In the genomic region with DNA sequence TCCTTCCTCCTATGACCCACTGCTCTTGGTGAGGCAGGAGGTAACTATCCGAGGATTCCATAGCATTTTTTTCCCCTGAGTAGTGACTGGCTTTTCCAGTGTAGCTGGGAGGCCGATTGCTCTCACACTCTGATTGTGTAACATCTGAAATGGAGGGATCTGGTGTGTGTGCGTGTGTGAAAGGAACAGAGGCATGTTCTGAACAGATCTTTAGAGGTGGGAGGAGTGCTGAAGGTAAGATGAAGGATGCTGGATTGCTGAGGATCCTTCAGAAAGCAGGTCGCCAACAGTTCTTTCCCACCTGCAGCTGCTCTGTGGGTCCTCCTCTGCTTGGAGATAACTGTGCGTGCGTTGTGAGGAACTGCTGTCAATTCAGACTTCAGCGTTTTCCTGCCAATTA, we compare ENCODE assay signal across 8 mouse cellular contexts. TPM values are rescaled to one million over a fixed set of nuclear protein-coding genes. Genes with fewer than 3 reads are reported as not detected.
DNase-seq lines count a peak whose midpoint lies in the region; ATAC-seq and TF ChIP-seq lines count a peak whose summit lies in the region.

No protein-coding gene starts in this region.

- ATAC-seq in common myeloid progenitor, adult 5-6 weeks (replicated peaks; ENCODE audit: low read depth, poor library complexity, severe bottlenecking) = peak; percentile 16
- no peak; the same call in 1 of the 2 replicates for ATAC-seq in hindbrain, embryonic 12.5 days (ENCODE audit: low FRiP score)
- peak; percentile 23 for ATAC-seq in stomach, postnatal 0 days (ENCODE audit: low FRiP score, low TSS enrichment)

- no peak for TF ChIP-seq CTCF in stomach, postnatal 0 days (IDR thresholded peaks at IDR 0.05; ENCODE audit: low read depth)

- no peak for TF ChIP-seq EP300 in stomach, postnatal 0 days (optimal IDR thresholded peaks at IDR 0.05)

- no peaks in the 10 kb centered on the region for H3K27me3 ChIP-seq in hindbrain, embryonic 12.5 days
- no peaks in the 10 kb centered on the region for H3K27me3 ChIP-seq in stomach, postnatal 0 days (ENCODE audit: control insufficient read depth, insufficient read depth, low read length)

- peak overlapping the region; percentile 89 for H3K4me3 ChIP-seq in hindbrain, embryonic 12.5 days
- peak overlapping the region; percentile 82 for H3K4me3 ChIP-seq in stomach, postnatal 0 days (ENCODE audit: low read depth, low read length)

- WGBS in hindbrain, embryonic 12.5 days = 6% methylated on average over 7 of the region's 7 CpGs
- 3% methylated on average over 7 of the region's 7 CpGs for WGBS in stomach, postnatal 0 days

- H3K9me3 ChIP-seq in hindbrain, embryonic 12.5 days (replicated peaks) = no peaks in the 10 kb centered on the region
- no peaks in the 10 kb centered on the region for H3K9me3 ChIP-seq in stomach, postnatal 0 days (ENCODE audit: control insufficient read depth, low read length)

- H3K9ac ChIP-seq in hindbrain, embryonic 12.5 days = peak overlapping the region; percentile 99
- H3K9ac ChIP-seq in stomach, postnatal 0 days (ENCODE audit: low read length) = peak overlapping the region; percentile 56

- no peaks in the 10 kb centered on the region for H3K36me3 ChIP-seq in hindbrain, embryonic 12.5 days
- H3K36me3 ChIP-seq in stomach, postnatal 0 days (ENCODE audit: control insufficient read depth, insufficient read depth, low read length) = no peaks in the 10 kb centered on the region

- H3K4me1 ChIP-seq in hindbrain, embryonic 12.5 days = peaks cover 38% of the 10 kb centered on the region
- H3K4me1 ChIP-seq in stomach, postnatal 0 days (replicated peaks; ENCODE audit: control insufficient read depth, insufficient read depth) = no peaks in the 10 kb centered on the region

- peak overlapping the region; percentile 70 for H3K4me2 ChIP-seq in hindbrain, embryonic 12.5 days (replicated peaks)
- H3K4me2 ChIP-seq in stomach, postnatal 0 days (replicated peaks; ENCODE audit: low read depth) = peak overlapping the region; percentile 99

- peak overlapping the region; percentile 99; the same call in 1 of the 2 replicates for H3K27ac ChIP-seq in hindbrain, embryonic 12.5 days
- peak overlapping the region; percentile 65 for H3K27ac ChIP-seq in stomach, postnatal 0 days (replicated peaks)

- DNase-seq in layer of hippocampus, adult 11-12 months (ENCODE audit: low spot score) = peak; percentile 51
- no peak for DNase-seq in layer of hippocampus, postnatal 36 days
- DNase-seq in lung, postnatal 10 days = peak; percentile 19
- DNase-seq in stomach, postnatal 0 days (ENCODE audit: low spot score) = peak; percentile 36
- no peak for DNase-seq in gastrocnemius, adult 8-10 months (ENCODE audit: low spot score in 2 of 2)
- DNase-seq in spleen, postnatal 4 days (ENCODE audit: low spot score in 2 of 2) = no peak

RNA-seq across cellular contexts. Expression of a gene that starts 0.6 kb away (rescaled TPM):
- 10 to 100 TPM; 13.8 to 14.7 TPM for total RNA-seq in layer of hippocampus, postnatal 36 days (2021)
- total RNA-seq in common myeloid progenitor, adult 5-6 weeks (2017) = 1.3 and 1.6 TPM in 2 replicates
- 86.6 and 97.4 TPM in 2 replicates for polyA plus RNA-seq in hindbrain, embryonic 12.5 days (2016; fragmentation: Nextera tagmentation; extraction: Ambion mirVana)
- 6.2 and 6.3 TPM in 2 replicates for polyA plus RNA-seq in stomach, postnatal 0 days (2015; fragmentation: Nextera tagmentation; extraction: Ambion mirVana)
- total RNA-seq in gastrocnemius, adult 8-10 months (2022) = 10 to 100 TPM; 17.1 to 18.9 (median 18.7) TPM

RNA-seq across cellular contexts. Expression of a gene that starts 36.0 kb away (rescaled TPM):
- not detected for total RNA-seq in layer of hippocampus, postnatal 36 days (2021)
- not detected in 2 replicates for total RNA-seq in common myeloid progenitor, adult 5-6 weeks (2017)
- polyA plus RNA-seq in hindbrain, embryonic 12.5 days (2016; fragmentation: Nextera tagmentation; extraction: Ambion mirVana) = not detected in 2 replicates
- not detected in 2 replicates for polyA plus RNA-seq in stomach, postnatal 0 days (2015; fragmentation: Nextera tagmentation; extraction: Ambion mirVana)
- not detected for total RNA-seq in gastrocnemius, adult 8-10 months (2022)

RNA-seq across cellular contexts. Expression of a gene that starts 43.4 kb away (rescaled TPM):
- 10 to 100 TPM; 20.0 to 21.1 TPM for total RNA-seq in layer of hippocampus, postnatal 36 days (2021)
- 5.7 and 6.9 TPM in 2 replicates for total RNA-seq in common myeloid progenitor, adult 5-6 weeks (2017)
- 42.7 and 43.7 TPM in 2 replicates for polyA plus RNA-seq in hindbrain, embryonic 12.5 days (2016; fragmentation: Nextera tagmentation; extraction: Ambion mirVana)
- 8.5 TPM in 2 replicates for polyA plus RNA-seq in stomach, postnatal 0 days (2015; fragmentation: Nextera tagmentation; extraction: Ambion mirVana)
- total RNA-seq in gastrocnemius, adult 8-10 months (2022) = 1 to 10 TPM; 1.4 to 1.8 (median 1.6) TPM

RNA-seq across cellular contexts. Expression of a gene that starts 44.2 kb away (rescaled TPM):
- 1 to 10 TPM; 4.2 to 5.0 TPM for total RNA-seq in layer of hippocampus, postnatal 36 days (2021)
- total RNA-seq in common myeloid progenitor, adult 5-6 weeks (2017) = 5.3 TPM in 2 replicates
- polyA plus RNA-seq in hindbrain, embryonic 12.5 days (2016; fragmentation: Nextera tagmentation; extraction: Ambion mirVana) = 4.7 and 4.9 TPM in 2 replicates
- 3.2 and 5.7 TPM in 2 replicates for polyA plus RNA-seq in stomach, postnatal 0 days (2015; fragmentation: Nextera tagmentation; extraction: Ambion mirVana)
- under 1 TPM in 2 of 4 experiments, not detected in 2; 0.07 to 0.11 TPM for total RNA-seq in gastrocnemius, adult 8-10 months (2022)

Comparison
In these comparisons a context has a peak if more than half of its experiments do, and no peak if none do; other contexts are left out.
1. DNase-seq: peak in layer of hippocampus, adult 11-12 months (single experiment), lung, postnatal 10 days (single experiment) and stomach, postnatal 0 days (single experiment); none in layer of hippocampus, postnatal 36 days (0 of 2), gastrocnemius, adult 8-10 months (0 of 2) and spleen, postnatal 4 days (0 of 2).